Mouse (Mus musculus) thymus, postnatal 14 days (tissue): ENCODE measurements at regions not wholly inside any gene's neighbourhood (a gene's known extent, or its start where the extent isn't known, plus 50 kb on each side); places are given as distances from the start of the nearest gene placed in this dataset.
A peak's percentile ranks its signal among the peaks of the same experiment; 100 is the strongest.

Experiments
- DNase-seq: peaks from one replicate; pipeline ENCODE4 v3.0.0; 2021

GRCm38 (mm10) chr13:51975330-51975729 is 128.9 kb downstream of the Gadd45g start:
- no peak for DNase-seq

GRCm38 (mm10) chr13:51975801-51976601 is 129.5 kb downstream of the Gadd45g start:
- DNase-seq, result no peak

GRCm38 (mm10) chr13:51976620-51977214 is 130.2 kb downstream of the Gadd45g start:
- no peak for DNase-seq

- no peak for DNase-seq
Measured at GRCm38 (mm10) chr13:51979301-51979977, 133.0 kb downstream of the Gadd45g start.

GRCm38 (mm10) chr13:51980344-51980743 is 133.9 kb downstream of the Gadd45g start:
- no peak for DNase-seq

GRCm38 (mm10) chr13:51983002-51983401 is 136.5 kb downstream of the Gadd45g start:
- no peak for DNase-seq

GRCm38 (mm10) chr13:51983575-51983974 is 137.1 kb downstream of the Gadd45g start:
- DNase-seq, result no peak

GRCm38 (mm10) chr13:51991339-51991738 is 144.9 kb downstream of the Gadd45g start:
- DNase-seq, result no peak

GRCm38 (mm10) chr13:51992878-51993277 is 146.4 kb downstream of the Gadd45g start:
- DNase-seq, result peak; percentile 9

- no peak for DNase-seq
Measured at GRCm38 (mm10) chr13:51996163-51996562, 149.7 kb downstream of the Gadd45g start.

- no peak for DNase-seq
Measured at GRCm38 (mm10) chr13:51998542-51998941, 152.1 kb downstream of the Gadd45g start.

GRCm38 (mm10) chr13:52001811-52002210 is 155.3 kb downstream of the Gadd45g start:
- DNase-seq, result no peak

- DNase-seq, result peak; percentile 36
Measured at GRCm38 (mm10) chr13:52003946-52004539, 157.6 kb downstream of the Gadd45g start.

GRCm38 (mm10) chr13:52007585-52008395 is 161.3 kb downstream of the Gadd45g start:
- peak; percentile 34 for DNase-seq

GRCm38 (mm10) chr13:52009231-52009630 is 162.8 kb downstream of the Gadd45g start:
- no peak for DNase-seq

GRCm38 (mm10) chr13:52009766-52010165 is 163.3 kb downstream of the Gadd45g start:
- DNase-seq, result no peak

- DNase-seq, result no peak
Measured at GRCm38 (mm10) chr13:52011001-52011400, 164.5 kb downstream of the Gadd45g start.

GRCm38 (mm10) chr13:52013182-52013581 is 166.7 kb downstream of the Gadd45g start:
- DNase-seq, result no peak

GRCm38 (mm10) chr13:52013757-52014156 is 167.3 kb downstream of the Gadd45g start:
- DNase-seq, result no peak

GRCm38 (mm10) chr13:52014566-52014965 is 168.1 kb downstream of the Gadd45g start:
- DNase-seq, result no peak

- no peak for DNase-seq
Measured at GRCm38 (mm10) chr13:52015066-52015465, 168.6 kb downstream of the Gadd45g start.

GRCm38 (mm10) chr13:52015496-52015895 is 169.0 kb downstream of the Gadd45g start:
- no peak for DNase-seq
